Mouse (Mus musculus): ENCODE results near the gene Plekhm2. TPM values are rescaled to one million over a fixed set of nuclear protein-coding genes. Genes with fewer than 3 reads are reported as not detected.
A peak's percentile ranks its signal among the peaks of the same experiment; 100 is the strongest.

Plekhm2 gene
- polyA plus RNA-seq, 1 experiment: 124 TPM

DNA sequence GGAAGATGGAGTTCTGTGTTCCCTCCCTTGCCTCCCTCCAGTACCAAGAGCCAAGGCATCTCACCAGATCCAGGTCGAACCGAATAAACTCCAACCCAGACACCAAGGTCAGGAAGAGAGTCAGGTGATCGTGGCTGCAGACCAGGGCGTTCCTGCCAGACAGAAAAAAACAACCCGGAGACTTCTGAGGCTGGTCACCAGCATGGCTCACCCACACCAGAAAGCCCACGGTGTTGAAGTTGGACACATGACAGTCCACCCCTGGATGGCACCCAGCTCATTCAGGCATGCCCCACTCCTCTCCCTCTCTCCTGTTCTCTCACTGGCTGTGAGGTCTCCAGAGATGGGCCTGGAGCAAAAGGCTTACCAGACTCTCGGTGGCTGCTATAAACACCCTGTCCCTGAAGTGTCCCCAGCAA is 23.3 kb downstream of the Plekhm2 start:
- Histone ChIP-seq H3K4me3 (replicated peaks; ENCODE audit: insufficient read depth, low read depth, low read length) (no peak overlapping the region), H3K4me1 (ENCODE audit: control insufficient read depth, insufficient read depth, low read length) (peaks cover 24% of the 10 kb centered on the region), H3K27ac (ENCODE audit: insufficient read depth, low read length) (no peak overlapping the region), H3K27me3 (ENCODE audit: control insufficient read depth, insufficient read depth, low read length) (no peaks in the 10 kb centered on the region)
- TF ChIP-seq CTCF (IDR thresholded peaks at IDR 0.05; ENCODE audit: borderline replicate concordance, insufficient read depth, low read depth, low read length): no peak
- no peak for TF ChIP-seq POLR2A (IDR thresholded peaks at IDR 0.05; ENCODE audit: borderline replicate concordance, insufficient read depth, low read length)
- peak in 1 of 2 experiments; percentile 43 for DNase-seq
- WGBS: 27% methylated on average over 7 of the region's 7 CpGs

DNA sequence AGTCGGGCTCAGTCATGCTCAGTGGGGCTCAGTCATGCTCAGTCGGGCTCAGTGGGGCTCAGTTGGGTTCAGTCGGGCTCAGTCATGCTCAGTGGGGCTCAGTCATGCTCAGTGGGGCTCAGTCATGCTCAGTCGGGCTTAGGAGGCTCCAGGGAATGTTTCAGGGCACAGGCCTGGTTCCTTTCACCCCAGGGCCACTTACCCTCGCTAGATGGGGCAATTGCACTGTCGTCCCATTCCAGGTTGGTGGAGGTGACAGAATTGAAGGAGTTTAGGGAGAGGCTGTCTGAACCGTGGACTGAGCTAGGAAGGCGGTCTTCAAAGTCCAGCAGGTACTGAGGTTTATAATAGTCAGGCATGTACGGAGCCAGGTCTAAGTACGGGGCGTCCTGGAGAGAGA is 25.2 kb downstream of the Plekhm2 start:
- WGBS: 64% methylated on average over 11 of the region's 11 CpGs
- TF ChIP-seq CTCF (IDR thresholded peaks at IDR 0.05; ENCODE audit: borderline replicate concordance, insufficient read depth, low read depth, low read length) (0 out of 2 replicates have a peak, but pooled peaks have one; percentile 1), POLR2A (IDR thresholded peaks at IDR 0.05; ENCODE audit: borderline replicate concordance, insufficient read depth, low read length) (no peak)
- DNase-seq: no peak
- Histone ChIP-seq H3K27me3 (ENCODE audit: control insufficient read depth, insufficient read depth, low read length) (no peaks in the 10 kb centered on the region), H3K27ac (ENCODE audit: insufficient read depth, low read length) (no peak overlapping the region), H3K4me3 (replicated peaks; ENCODE audit: insufficient read depth, low read depth, low read length) (no peak overlapping the region), H3K4me1 (ENCODE audit: control insufficient read depth, insufficient read depth, low read length) (peaks cover 24% of the 10 kb centered on the region)

DNA sequence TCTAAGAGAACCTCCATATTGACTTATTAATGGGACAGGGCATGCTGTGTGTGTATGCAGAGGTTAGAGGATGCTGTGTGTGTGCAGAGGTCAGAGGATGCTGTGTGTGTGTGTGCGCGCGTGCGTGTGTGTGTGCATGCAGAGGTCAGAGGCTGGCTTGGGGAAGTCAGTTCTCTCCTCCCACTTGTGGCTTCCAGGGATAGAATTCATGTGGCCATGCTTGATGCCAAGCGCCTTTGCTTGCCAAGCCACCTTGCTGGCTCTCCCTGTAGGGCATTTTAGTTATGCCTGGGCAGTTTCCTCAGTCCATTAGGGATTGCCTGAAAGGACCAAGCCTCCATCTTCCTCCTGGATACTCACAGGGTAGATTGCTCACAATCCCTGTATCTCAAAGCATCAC is 28.0 kb downstream of the Plekhm2 start:
- no peak for TF ChIP-seq CTCF (IDR thresholded peaks at IDR 0.05; ENCODE audit: borderline replicate concordance, insufficient read depth, low read depth, low read length)
- no peak for TF ChIP-seq POLR2A (IDR thresholded peaks at IDR 0.05; ENCODE audit: borderline replicate concordance, insufficient read depth, low read length)
- no peak overlapping the region for H3K27ac ChIP-seq (ENCODE audit: insufficient read depth, low read length)
- DNase-seq: peak; percentile 49 to 65
- WGBS: 59% methylated on average over 5 of the region's 5 CpGs
- no peaks in the 10 kb centered on the region for H3K27me3 ChIP-seq (ENCODE audit: control insufficient read depth, insufficient read depth, low read length)
- no peak overlapping the region for H3K4me3 ChIP-seq (replicated peaks; ENCODE audit: insufficient read depth, low read depth, low read length)
- peaks cover 5% of the 10 kb centered on the region for H3K4me1 ChIP-seq (ENCODE audit: control insufficient read depth, insufficient read depth, low read length)

DNA sequence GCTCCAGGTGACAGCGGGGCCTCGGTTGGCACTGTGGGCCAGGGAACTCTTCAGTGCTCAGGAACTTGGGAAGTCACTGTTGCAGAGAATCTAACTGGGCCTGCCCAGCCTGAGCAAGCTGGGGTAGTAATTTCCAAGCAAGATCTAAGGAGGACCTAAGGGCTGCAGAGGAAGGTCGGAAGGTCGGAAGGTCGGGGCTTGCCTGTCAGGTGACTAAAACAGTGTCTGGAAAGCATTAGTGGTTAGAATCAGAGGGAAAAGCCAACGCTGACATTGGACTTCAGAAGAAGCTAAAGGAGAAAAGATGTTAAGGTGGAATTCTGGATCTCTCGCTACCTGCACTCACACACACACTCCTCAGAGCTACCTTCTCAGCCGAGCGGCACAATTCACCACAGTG is 28.7 kb downstream of the Plekhm2 start:
- WGBS: 93% methylated on average over 9 of the region's 9 CpGs
- Histone ChIP-seq H3K27ac (ENCODE audit: insufficient read depth, low read length) (no peak overlapping the region), H3K4me3 (replicated peaks; ENCODE audit: insufficient read depth, low read depth, low read length) (no peak overlapping the region), H3K4me1 (ENCODE audit: control insufficient read depth, insufficient read depth, low read length) (no peaks in the 10 kb centered on the region), H3K27me3 (ENCODE audit: control insufficient read depth, insufficient read depth, low read length) (no peaks in the 10 kb centered on the region)
- no peak for DNase-seq
- TF ChIP-seq CTCF (IDR thresholded peaks at IDR 0.05; ENCODE audit: borderline replicate concordance, insufficient read depth, low read depth, low read length) (no peak), POLR2A (IDR thresholded peaks at IDR 0.05; ENCODE audit: borderline replicate concordance, insufficient read depth, low read length) (no peak)

DNA sequence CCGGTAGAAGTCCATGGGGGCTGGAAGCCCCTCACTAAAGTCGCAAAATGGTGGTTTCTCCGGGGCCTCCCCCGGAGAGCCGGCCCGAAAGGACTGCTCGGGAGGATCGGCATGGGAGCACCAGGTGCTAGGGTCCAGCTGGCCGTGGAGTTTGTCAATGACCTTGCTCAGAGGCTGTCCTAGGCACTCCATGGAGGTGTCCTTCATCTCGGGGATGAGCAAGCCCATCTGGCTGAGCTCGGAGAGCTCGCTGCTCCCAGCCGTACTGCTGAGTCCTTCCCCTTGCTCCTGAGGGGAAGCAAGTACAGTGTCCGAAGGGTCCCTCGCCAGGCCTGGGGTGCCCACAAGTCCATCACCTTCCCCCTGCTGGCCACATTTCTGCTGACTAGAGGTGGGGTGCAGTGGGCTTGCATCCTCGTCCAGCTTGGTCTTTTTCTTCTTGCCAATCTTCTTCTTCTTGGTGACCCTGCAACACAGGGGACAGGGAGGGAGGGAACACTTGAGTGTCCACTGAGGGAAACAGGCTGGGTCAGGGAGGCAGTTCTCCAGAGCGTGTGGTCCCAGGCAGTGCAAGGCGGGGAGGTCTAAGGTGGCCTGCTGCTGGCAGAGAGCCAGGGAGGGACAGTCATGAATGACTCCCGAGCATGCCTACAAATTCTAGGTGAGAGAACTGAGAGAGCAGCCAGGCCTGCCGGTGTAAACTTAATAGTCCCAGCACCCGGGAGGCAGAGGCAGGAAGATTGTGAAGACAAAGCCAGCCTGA is 32.4 kb downstream of the Plekhm2 start:
- Histone ChIP-seq H3K4me1 (ENCODE audit: control insufficient read depth, insufficient read depth, low read length) (no peaks in the 10 kb centered on the region), H3K27ac (ENCODE audit: insufficient read depth, low read length) (no peak overlapping the region), H3K27me3 (ENCODE audit: control insufficient read depth, insufficient read depth, low read length) (no peaks in the 10 kb centered on the region), H3K4me3 (replicated peaks; ENCODE audit: insufficient read depth, low read depth, low read length) (no peak overlapping the region)
- TF ChIP-seq POLR2A (IDR thresholded peaks at IDR 0.05; ENCODE audit: borderline replicate concordance, insufficient read depth, low read length) (no peak), CTCF (IDR thresholded peaks at IDR 0.05; ENCODE audit: borderline replicate concordance, insufficient read depth, low read depth, low read length) (no peak)
- peak in 1 of 2 experiments; percentile 9 for DNase-seq
- 86% methylated on average over 21 of the region's 21 CpGs for WGBS

DNA sequence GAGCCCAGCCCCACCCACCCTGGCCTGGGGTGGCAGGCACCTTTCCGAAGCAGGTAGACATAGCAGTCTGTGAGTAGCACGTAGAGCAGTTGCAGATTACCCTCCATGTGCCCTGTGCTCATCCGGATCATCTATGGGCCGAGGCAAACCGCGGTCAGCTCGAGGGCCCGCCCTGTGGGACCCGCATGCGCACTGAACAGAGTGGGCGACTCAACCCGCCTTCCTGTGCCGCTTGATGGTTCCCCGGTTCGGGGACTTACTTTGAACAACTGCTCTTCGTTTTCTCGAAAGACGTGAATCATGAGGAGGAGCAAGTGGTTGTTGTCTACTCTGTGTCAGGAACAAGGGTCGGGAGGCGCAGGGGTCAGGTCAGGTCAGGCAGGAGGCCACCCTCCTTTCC is 33.4 kb downstream of the Plekhm2 start:
- DNase-seq: no peak
- Histone ChIP-seq H3K4me1 (ENCODE audit: control insufficient read depth, insufficient read depth, low read length) (no peaks in the 10 kb centered on the region), H3K27me3 (ENCODE audit: control insufficient read depth, insufficient read depth, low read length) (no peaks in the 10 kb centered on the region), H3K4me3 (replicated peaks; ENCODE audit: insufficient read depth, low read depth, low read length) (no peak overlapping the region), H3K27ac (ENCODE audit: insufficient read depth, low read length) (no peak overlapping the region)
- WGBS: 95% methylated on average over 20 of the region's 20 CpGs
- TF ChIP-seq POLR2A (IDR thresholded peaks at IDR 0.05; ENCODE audit: borderline replicate concordance, insufficient read depth, low read length) (no peak), CTCF (IDR thresholded peaks at IDR 0.05; ENCODE audit: borderline replicate concordance, insufficient read depth, low read depth, low read length) (no peak)

DNA sequence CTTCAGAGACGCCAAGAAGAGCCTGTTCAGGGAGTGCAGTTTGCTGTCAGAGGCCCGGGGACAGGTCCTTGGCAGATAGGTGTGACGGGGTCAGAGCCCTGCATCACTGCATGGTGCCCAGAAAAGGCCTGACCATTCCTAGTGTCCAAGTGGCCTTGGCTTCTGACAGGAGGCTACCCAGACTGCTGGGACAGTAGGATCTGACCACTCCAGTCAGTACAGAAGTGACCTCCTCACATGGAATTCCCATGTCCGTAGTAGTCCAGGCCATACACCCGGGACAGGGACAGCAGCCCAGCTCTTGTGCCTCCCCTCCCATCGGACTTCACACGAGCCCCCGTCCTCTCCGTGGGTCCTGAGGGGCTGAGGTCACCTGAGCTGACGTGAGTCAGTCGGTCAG is 34.7 kb downstream of the Plekhm2 start:
- 91% methylated on average over 11 of the region's 11 CpGs for WGBS
- Histone ChIP-seq H3K27me3 (ENCODE audit: control insufficient read depth, insufficient read depth, low read length) (no peaks in the 10 kb centered on the region), H3K4me3 (replicated peaks; ENCODE audit: insufficient read depth, low read depth, low read length) (no peak overlapping the region), H3K27ac (ENCODE audit: insufficient read depth, low read length) (no peak overlapping the region), H3K4me1 (ENCODE audit: control insufficient read depth, insufficient read depth, low read length) (no peaks in the 10 kb centered on the region)
- TF ChIP-seq POLR2A (IDR thresholded peaks at IDR 0.05; ENCODE audit: borderline replicate concordance, insufficient read depth, low read length) (no peak), CTCF (IDR thresholded peaks at IDR 0.05; ENCODE audit: borderline replicate concordance, insufficient read depth, low read depth, low read length) (no peak)
- no peak for DNase-seq

DNA sequence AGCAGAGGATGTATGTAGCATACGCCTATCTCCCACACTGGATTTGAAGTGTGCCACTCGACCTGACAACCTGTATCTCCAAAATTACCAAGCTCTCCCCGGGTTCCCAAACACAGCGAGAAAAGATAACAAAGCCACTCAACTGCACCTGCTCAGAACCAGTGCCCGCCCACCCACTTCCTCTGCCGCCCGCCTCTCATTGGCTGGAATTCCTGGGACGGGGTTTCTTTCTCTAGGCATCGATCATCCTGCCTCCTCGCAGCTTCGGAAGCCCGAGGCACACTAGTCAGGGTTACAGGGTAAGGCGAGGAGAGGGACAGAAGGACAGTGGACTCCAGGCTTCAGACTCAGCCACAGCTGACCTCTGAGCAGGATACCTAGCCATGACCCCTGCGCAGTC is 36.0 kb downstream of the Plekhm2 start:
- Histone ChIP-seq H3K4me1 (ENCODE audit: control insufficient read depth, insufficient read depth, low read length) (no peaks in the 10 kb centered on the region), H3K27ac (ENCODE audit: insufficient read depth, low read length) (no peak overlapping the region), H3K4me3 (replicated peaks; ENCODE audit: insufficient read depth, low read depth, low read length) (no peak overlapping the region), H3K27me3 (ENCODE audit: control insufficient read depth, insufficient read depth, low read length) (no peaks in the 10 kb centered on the region)
- WGBS: 86% methylated on average over 14 of the region's 14 CpGs
- TF ChIP-seq POLR2A (IDR thresholded peaks at IDR 0.05; ENCODE audit: borderline replicate concordance, insufficient read depth, low read length) (no peak), CTCF (IDR thresholded peaks at IDR 0.05; ENCODE audit: borderline replicate concordance, insufficient read depth, low read depth, low read length) (no peak)
- DNase-seq: peak in 1 of 2 experiments; percentile 8
